Comparison of ENCODE assay signal across 19 mouse cellular contexts in the genomic region with DNA sequence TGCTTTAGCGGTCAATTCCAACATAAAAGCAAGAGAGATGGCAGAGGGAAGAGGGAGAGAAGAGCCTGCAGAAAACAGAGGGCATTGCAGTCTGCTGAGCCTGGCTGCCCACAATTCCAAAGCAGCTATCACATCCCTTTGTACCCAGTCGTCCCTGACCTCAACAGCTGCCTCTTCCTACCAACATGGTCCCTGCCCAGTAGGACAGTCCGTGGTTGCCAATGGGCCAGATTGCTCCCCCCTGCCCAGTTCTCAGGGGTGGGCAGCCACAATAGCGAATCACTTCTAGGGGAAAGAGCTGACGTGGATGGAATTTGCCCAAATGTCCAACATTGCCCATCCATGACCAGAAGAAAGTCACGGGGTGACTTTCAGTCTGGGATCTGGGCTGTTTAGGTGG.
DNase-seq lines count a peak whose midpoint lies in the region; ATAC-seq and TF ChIP-seq lines count a peak whose summit lies in the region.
"Had no signal": no experiment of that assay in that cellular context is flagged by ENCODE, and none has a peak within 500 bp of the region (broad histone marks: within the 10 kb centered on the region; RNA-seq: fewer than 3 reads in every experiment).

No protein-coding gene starts in this region.

- DNase-seq in cerebellum, postnatal 10 days = peak; percentile 73 to 83
- DNase-seq in cerebellum, adult 9-11 months = no peak
- DNase-seq in frontal cortex, postnatal 10 days (ENCODE audit: low spot score in 2 of 2) = no peak
- peak; percentile 13 for DNase-seq in hindbrain, postnatal 0 days (ENCODE audit: low spot score)
- no peak for DNase-seq in hindbrain, embryonic 14.5 days (ENCODE audit: low spot score)
- DNase-seq: adrenal gland, adult 8-10 months; adrenal gland, postnatal 25 days; cerebellum, adult 11-12 months; cerebellum, adult 8-10 months; gastrocnemius, adult 2 months; gastrocnemius, postnatal 14 days; heart, adult 11 months; kidney, adult 2 months had no signal

- H3K4me1 ChIP-seq in hindbrain, postnatal 0 days (ENCODE audit: insufficient read depth, low read length) = no peaks in the 10 kb centered on the region
- no peaks in the 10 kb centered on the region for H3K4me1 ChIP-seq in hindbrain, embryonic 14.5 days (replicated peaks; ENCODE audit: control insufficient read depth, insufficient read depth, low read length)
- H3K4me1 ChIP-seq: forebrain, embryonic 10.5 days; forebrain, embryonic 15.5 days had no signal

- TF ChIP-seq CTCF in hindbrain, postnatal 0 days (IDR thresholded peaks at IDR 0.05; ENCODE audit: low read depth) = no peak

- no peak overlapping the region for H3K9ac ChIP-seq in hindbrain, postnatal 0 days (replicated peaks; ENCODE audit: low read length)
- H3K9ac ChIP-seq in hindbrain, embryonic 14.5 days = no peak overlapping the region
- H3K9ac ChIP-seq: forebrain, embryonic 15.5 days had no signal

- peaks cover 5% of the 10 kb centered on the region for H3K36me3 ChIP-seq in hindbrain, postnatal 0 days (ENCODE audit: insufficient read depth, low read length)
- no peaks in the 10 kb centered on the region; the same call in 1 of the 2 replicates for H3K36me3 ChIP-seq in hindbrain, embryonic 14.5 days (replicated peaks; ENCODE audit: control insufficient read depth, insufficient read depth)
- H3K36me3 ChIP-seq: forebrain, embryonic 10.5 days; forebrain, embryonic 15.5 days had no signal

- no peak overlapping the region for H3K4me2 ChIP-seq in hindbrain, postnatal 0 days (ENCODE audit: low read depth, low read length)
- no peak overlapping the region for H3K4me2 ChIP-seq in hindbrain, embryonic 14.5 days (replicated peaks)
- H3K4me2 ChIP-seq: forebrain, embryonic 15.5 days; heart, embryonic 11.5 days had no signal

- H3K4me3 ChIP-seq in hindbrain, postnatal 0 days (ENCODE audit: low read length) = no peak overlapping the region
- H3K4me3 ChIP-seq in hindbrain, embryonic 14.5 days (replicated peaks; ENCODE audit: low read length) = no peak overlapping the region
- H3K4me3 ChIP-seq: forebrain, embryonic 10.5 days; forebrain, embryonic 15.5 days; gastrocnemius, adult 2 months had no signal

- H3K9me3 ChIP-seq in hindbrain, postnatal 0 days (ENCODE audit: low read length) = no peaks in the 10 kb centered on the region
- H3K9me3 ChIP-seq in hindbrain, embryonic 14.5 days (ENCODE audit: control insufficient read depth, low read length) = no peaks in the 10 kb centered on the region
- H3K9me3 ChIP-seq: forebrain, embryonic 15.5 days had no signal

- H3K27ac ChIP-seq in hindbrain, postnatal 0 days = no peak overlapping the region
- no peak overlapping the region for H3K27ac ChIP-seq in hindbrain, embryonic 14.5 days
- H3K27ac ChIP-seq: forebrain, embryonic 10.5 days; forebrain, embryonic 15.5 days; gastrocnemius, adult 2 months had no signal

- 0 out of 2 replicates have a peak, but pooled peaks have one; percentile 7 for ATAC-seq in frontal cortex, adult (ENCODE audit: low TSS enrichment)
- ATAC-seq in hindbrain, postnatal 0 days = peak; percentile 81
- ATAC-seq in hindbrain, embryonic 14.5 days (ENCODE audit: low FRiP score) = no peak
- ATAC-seq: activated CD4-positive, CD25-positive, alpha-beta regulatory T cell, adult 4 months; forebrain, embryonic 15.5 days; intestine, postnatal 0 days had no signal

- no peaks in the 10 kb centered on the region for H3K27me3 ChIP-seq in hindbrain, postnatal 0 days (ENCODE audit: insufficient read depth, low read length)
- H3K27me3 ChIP-seq in hindbrain, embryonic 14.5 days (ENCODE audit: control insufficient read depth, insufficient read depth, low read length) = no peaks in the 10 kb centered on the region
- H3K27me3 ChIP-seq: forebrain, embryonic 15.5 days had no signal

- 73% methylated on average over 6 of the region's 6 CpGs for WGBS in hindbrain, postnatal 0 days
- 83% methylated on average over 6 of the region's 6 CpGs for WGBS in hindbrain, embryonic 14.5 days

Comparison
In these comparisons a context has a peak if more than half of its experiments do, and no peak if none do; other contexts are left out.
1. DNase-seq: peak in cerebellum, postnatal 10 days (2 of 2) and hindbrain, postnatal 0 days (single experiment); none in cerebellum, adult 9-11 months (single experiment), frontal cortex, postnatal 10 days (0 of 2) and hindbrain, embryonic 14.5 days (single experiment).